In genomic region chr4:142083762-142084130, GRCm38 (mm10) we compare ENCODE assay signal across 8 mouse cellular contexts. TPM values are rescaled to one million over a fixed set of nuclear protein-coding genes. Genes with fewer than 3 reads are reported as not detected.
DNase-seq lines count a peak whose midpoint lies in the region; ATAC-seq and TF ChIP-seq lines count a peak whose summit lies in the region.

No protein-coding gene starts in this region.

- peaks cover 26% of the 10 kb centered on the region for H3K4me1 ChIP-seq in embryonic facial prominence, embryonic 14.5 days (ENCODE audit: control insufficient read depth, insufficient read depth, low read length)
- peaks cover 50% of the 10 kb centered on the region for H3K4me1 ChIP-seq in heart, embryonic 13.5 days
- peaks cover 26% of the 10 kb centered on the region for H3K4me1 ChIP-seq in kidney, embryonic 14.5 days (ENCODE audit: control insufficient read depth, insufficient read depth, low read length)
- H3K4me1 ChIP-seq in lung, postnatal 0 days (ENCODE audit: insufficient read depth, low read depth, low read length), result peaks cover 12% of the 10 kb centered on the region; the same call in 1 of the 2 replicates

- peak overlapping the region; percentile 59 for H3K4me3 ChIP-seq in embryonic facial prominence, embryonic 14.5 days (ENCODE audit: low read depth, low read length)
- peak overlapping the region; percentile 81 for H3K4me3 ChIP-seq in heart, embryonic 13.5 days
- H3K4me3 ChIP-seq in kidney, embryonic 14.5 days (ENCODE audit: low read length), result peak overlapping the region; percentile 69
- peak overlapping the region; percentile 69 for H3K4me3 ChIP-seq in lung, postnatal 0 days (ENCODE audit: low read depth, low read length)

- H3K9me3 ChIP-seq in embryonic facial prominence, embryonic 14.5 days (ENCODE audit: control insufficient read depth, low read length), result no peaks in the 10 kb centered on the region
- no peaks in the 10 kb centered on the region for H3K9me3 ChIP-seq in heart, embryonic 13.5 days
- no peaks in the 10 kb centered on the region for H3K9me3 ChIP-seq in kidney, embryonic 14.5 days (ENCODE audit: control insufficient read depth, low read length)
- H3K9me3 ChIP-seq in lung, postnatal 0 days (ENCODE audit: low read length), result no peaks in the 10 kb centered on the region

- peak overlapping the region; percentile 54 for H3K27ac ChIP-seq in embryonic facial prominence, embryonic 14.5 days (replicated peaks; ENCODE audit: low read depth, low read length)
- peak overlapping the region; percentile 91 for H3K27ac ChIP-seq in heart, embryonic 13.5 days (replicated peaks)
- peak overlapping the region; percentile 85 for H3K27ac ChIP-seq in kidney, embryonic 14.5 days (ENCODE audit: low read depth, low read length)
- H3K27ac ChIP-seq in lung, postnatal 0 days (ENCODE audit: low read length), result peak overlapping the region; percentile 74

- peak overlapping the region; percentile 82 for H3K4me2 ChIP-seq in embryonic facial prominence, embryonic 14.5 days (ENCODE audit: low read depth, low read length)
- peak overlapping the region; percentile 91 for H3K4me2 ChIP-seq in heart, embryonic 13.5 days
- H3K4me2 ChIP-seq in kidney, embryonic 14.5 days (replicated peaks; ENCODE audit: low read depth, low read length), result peak overlapping the region; percentile 98
- H3K4me2 ChIP-seq in lung, postnatal 0 days (replicated peaks; ENCODE audit: low read depth, low read length), result peak overlapping the region; percentile 95

- H3K36me3 ChIP-seq in embryonic facial prominence, embryonic 14.5 days (ENCODE audit: control insufficient read depth, insufficient read depth, low read length), result no peaks in the 10 kb centered on the region
- no peaks in the 10 kb centered on the region for H3K36me3 ChIP-seq in heart, embryonic 13.5 days
- no peaks in the 10 kb centered on the region for H3K36me3 ChIP-seq in kidney, embryonic 14.5 days (ENCODE audit: control insufficient read depth, insufficient read depth, low read length)
- H3K36me3 ChIP-seq in lung, postnatal 0 days (ENCODE audit: insufficient read depth, low read length), result no peaks in the 10 kb centered on the region

- peak overlapping the region; percentile 73 for H3K9ac ChIP-seq in embryonic facial prominence, embryonic 14.5 days (ENCODE audit: low read depth, low read length)
- peak overlapping the region; percentile 91 for H3K9ac ChIP-seq in heart, embryonic 13.5 days
- H3K9ac ChIP-seq in kidney, embryonic 14.5 days (ENCODE audit: low read depth, low read length), result peak overlapping the region; percentile 72
- H3K9ac ChIP-seq in lung, postnatal 0 days (replicated peaks; ENCODE audit: low read depth), result peak overlapping the region; percentile 41

- TF ChIP-seq CTCF in lung, postnatal 0 days (IDR thresholded peaks at IDR 0.05), result peak; percentile 80

- peak; percentile 59 for DNase-seq in CD4-positive, CD25-positive, alpha-beta regulatory T cell, adult 2 months (ENCODE audit: low read depth, low spot score)
- peak; percentile 85 for DNase-seq in adrenal gland, postnatal 10 days
- peak; percentile 89 for DNase-seq in embryonic facial prominence, embryonic 14.5 days (ENCODE audit: low spot score)
- peak; percentile 92 for DNase-seq in lung, postnatal 0 days (ENCODE audit: low spot score)
- peak; percentile 80 for DNase-seq in yolk sac, embryonic 10.5 days (ENCODE audit: low spot score)

- no peaks in the 10 kb centered on the region for H3K27me3 ChIP-seq in embryonic facial prominence, embryonic 14.5 days (replicated peaks; ENCODE audit: control insufficient read depth, insufficient read depth, low read length)
- H3K27me3 ChIP-seq in heart, embryonic 13.5 days (replicated peaks), result peaks cover 22% of the 10 kb centered on the region
- no peaks in the 10 kb centered on the region for H3K27me3 ChIP-seq in kidney, embryonic 14.5 days (ENCODE audit: control insufficient read depth, insufficient read depth, low read length)
- H3K27me3 ChIP-seq in lung, postnatal 0 days (replicated peaks; ENCODE audit: insufficient read depth, low read length), result no peaks in the 10 kb centered on the region

- TF ChIP-seq EP300 in lung, postnatal 0 days (IDR thresholded peaks at IDR 0.05), result no peak

- ATAC-seq in embryonic facial prominence, embryonic 14.5 days (ENCODE audit: low read depth), result peak; percentile 77
- ATAC-seq in heart, embryonic 13.5 days (ENCODE audit: extremely low read depth, insufficient number of reproducible peaks, low FRiP score, low TSS enrichment), result peak; percentile 40
- ATAC-seq in kidney, embryonic 14.5 days (ENCODE audit: low FRiP score, low TSS enrichment), result peak; percentile 75
- peak; percentile 83 for ATAC-seq in lung, postnatal 0 days
- peak; percentile 23; the same call in 1 of the 2 replicates for ATAC-seq in neutrophil, adult 5-6 weeks (ENCODE audit: extremely low read depth, insufficient number of reproducible peaks, low FRiP score, poor library complexity, severe bottlenecking)

- WGBS in embryonic facial prominence, embryonic 14.5 days, result 1% methylated on average over 25 of the region's 29 CpGs
- WGBS in heart, embryonic 13.5 days, result under 1% methylated on average over 26 of the region's 29 CpGs
- 2% methylated on average over 25 of the region's 29 CpGs for WGBS in kidney, embryonic 14.5 days
- WGBS in lung, postnatal 0 days, result 0% methylated on average over 26 of the region's 29 CpGs

RNA-seq across cellular contexts. Expression of gene Tmem51, which starts 0.4 kb away (rescaled TPM):
- 1 to 10 TPM; 4.8 to 5.9 TPM for total RNA-seq in adrenal gland, postnatal 10 days (2021)
- 14.6 and 14.9 TPM in 2 replicates for polyA plus RNA-seq in embryonic facial prominence, embryonic 14.5 days (2014; fragmentation: Nextera tagmentation; extraction: Ambion mirVana)
- 25.3 and 30.3 TPM in 2 replicates for polyA plus RNA-seq in heart, embryonic 13.5 days (2015; fragmentation: Nextera tagmentation; extraction: Ambion mirVana)
- 16.7 and 23.0 TPM in 2 replicates for polyA plus RNA-seq in kidney, embryonic 14.5 days (2014; fragmentation: Nextera tagmentation; extraction: Ambion mirVana)
- 18.9 and 22.1 TPM in 2 replicates for polyA plus RNA-seq in lung, postnatal 0 days (2015; fragmentation: Nextera tagmentation; extraction: Ambion mirVana)
- 2.3 and 2.5 TPM in 2 replicates for total RNA-seq in neutrophil, adult 5-6 weeks (2017)

Comparison
In these comparisons a context has a peak if more than half of its experiments do, and no peak if none do; other contexts are left out.
1. Peak in every context shown above with its lines: DNase-seq, ATAC-seq, H3K4me3 ChIP-seq and H3K27ac ChIP-seq.
2. ATAC-seq: peak in every context shown above with its lines; median percentile 83 in lung, postnatal 0 days; 77 in embryonic facial prominence, embryonic 14.5 days; 75 in kidney, embryonic 14.5 days; 40 in heart, embryonic 13.5 days; 23 in neutrophil, adult 5-6 weeks.
3. H3K9ac ChIP-seq: peak in every context shown above with its lines; median percentile 91 in heart, embryonic 13.5 days; 73 in embryonic facial prominence, embryonic 14.5 days; 72 in kidney, embryonic 14.5 days; 41 in lung, postnatal 0 days.